8 mouse cellular contexts compared by ENCODE assay signal in the genomic region with DNA sequence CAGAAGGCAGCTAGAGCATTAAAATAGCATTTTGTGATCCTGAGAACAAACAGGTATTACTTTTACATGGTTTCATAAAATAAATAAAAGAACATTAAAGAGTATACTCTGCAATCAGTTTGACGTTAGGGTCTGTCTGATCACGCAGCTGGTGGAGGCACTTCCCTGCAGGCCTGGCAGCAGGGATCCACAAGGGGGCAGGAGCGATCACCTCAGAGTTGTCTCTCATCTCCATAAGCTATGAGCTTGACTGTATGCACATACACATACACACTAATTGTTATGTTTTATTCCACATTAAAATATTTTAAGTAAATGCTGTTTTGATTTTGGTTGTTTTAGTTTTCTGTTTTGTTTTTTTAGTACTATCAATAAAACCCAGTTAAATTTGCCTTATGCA. TPM values are rescaled to one million over a fixed set of nuclear protein-coding genes. Genes with fewer than 3 reads are reported as not detected.
A peak's percentile ranks its signal among the peaks of the same experiment; 100 is the strongest.
DNase-seq lines count a peak whose midpoint lies in the region; ATAC-seq and TF ChIP-seq lines count a peak whose summit lies in the region.

No protein-coding gene starts in this region.

- H3K9me3 ChIP-seq in lung, postnatal 0 days (ENCODE audit: low read length): no peaks in the 10 kb centered on the region

- H3K4me3 ChIP-seq in cerebellum, adult 2 months (replicated peaks; ENCODE audit: insufficient read depth, low read depth, low read length): no peak overlapping the region
- H3K4me3 ChIP-seq in lung, postnatal 0 days (ENCODE audit: low read depth, low read length): no peak overlapping the region
- H3K4me3 ChIP-seq in small intestine, adult 2 months (ENCODE audit: low read depth, low read length): no peak overlapping the region

- H3K4me2 ChIP-seq in lung, postnatal 0 days (replicated peaks; ENCODE audit: low read depth, low read length): no peak overlapping the region

- no peak overlapping the region for H3K27ac ChIP-seq in cerebellum, adult 2 months (ENCODE audit: insufficient read depth, low read length)
- H3K27ac ChIP-seq in lung, postnatal 0 days (ENCODE audit: low read length): no peak overlapping the region
- H3K27ac ChIP-seq in small intestine, adult 2 months (ENCODE audit: insufficient read depth, low read depth, low read length): no peak overlapping the region

- 31% methylated on average over 3 of the region's 3 CpGs for WGBS in cerebellum, adult 2 months
- 16% methylated on average over 3 of the region's 3 CpGs for WGBS in lung, postnatal 0 days
- 19% methylated on average over 3 of the region's 3 CpGs for WGBS in small intestine, adult 2 months

- peak; percentile 69 for TF ChIP-seq CTCF in cerebellum, adult 2 months (IDR thresholded peaks at IDR 0.05; ENCODE audit: borderline replicate concordance, insufficient read depth, low read depth, low read length)
- peak; percentile 85 for TF ChIP-seq CTCF in lung, postnatal 0 days (IDR thresholded peaks at IDR 0.05)
- peak; percentile 85; the same call in 1 of the 2 replicates for TF ChIP-seq CTCF in small intestine, adult 2 months (IDR thresholded peaks at IDR 0.05; ENCODE audit: extremely low read depth, insufficient read length, insufficient replicate concordance, low read depth, low read length)

- TF ChIP-seq POLR2A in cerebellum, adult 2 months (IDR thresholded peaks at IDR 0.05; ENCODE audit: borderline replicate concordance, insufficient read depth, low read length): no peak
- TF ChIP-seq POLR2A in small intestine, adult 2 months (IDR thresholded peaks at IDR 0.05; ENCODE audit: low read depth, low read length): no peak

- no peak overlapping the region for H3K9ac ChIP-seq in lung, postnatal 0 days (replicated peaks; ENCODE audit: low read depth)

- no peaks in the 10 kb centered on the region for H3K27me3 ChIP-seq in cerebellum, adult 2 months (ENCODE audit: control insufficient read depth, insufficient read depth, low read length)
- H3K27me3 ChIP-seq in lung, postnatal 0 days (replicated peaks; ENCODE audit: insufficient read depth, low read length): no peaks in the 10 kb centered on the region
- no peaks in the 10 kb centered on the region for H3K27me3 ChIP-seq in small intestine, adult 2 months (ENCODE audit: control insufficient read depth, insufficient read depth, low read length)

- ATAC-seq in erythroblast, adult 5-6 weeks (replicated peaks; ENCODE audit: low FRiP score, poor library complexity, severe bottlenecking): peak; percentile 96
- ATAC-seq in lung, postnatal 0 days: no peak

- peak; percentile 37 to 48 for DNase-seq in cerebellum, adult 2 months
- DNase-seq in cerebellum, adult 9-11 months: no peak
- DNase-seq in 3T3-L1 (ENCODE audit: low read depth, low spot score): peak; percentile 56
- DNase-seq in adrenal gland, postnatal 10 days: peak; percentile 78
- peak; percentile 18 to 75 for DNase-seq in kidney, adult 8-10 months
- peak; percentile 50 for DNase-seq in lung, postnatal 0 days (ENCODE audit: low spot score)

- H3K36me3 ChIP-seq in lung, postnatal 0 days (ENCODE audit: insufficient read depth, low read length): no peaks in the 10 kb centered on the region
- peaks cover 4% of the 10 kb centered on the region; the same call in 1 of the 2 replicates for H3K36me3 ChIP-seq in small intestine, adult 2 months (ENCODE audit: control insufficient read depth, insufficient read depth, low read length)

- TF ChIP-seq EP300 in lung, postnatal 0 days (IDR thresholded peaks at IDR 0.05): no peak

- no peaks in the 10 kb centered on the region for H3K4me1 ChIP-seq in cerebellum, adult 2 months (ENCODE audit: control insufficient read depth, insufficient read depth, low read length)
- no peaks in the 10 kb centered on the region for H3K4me1 ChIP-seq in lung, postnatal 0 days (ENCODE audit: insufficient read depth, low read depth, low read length)
- no peaks in the 10 kb centered on the region for H3K4me1 ChIP-seq in small intestine, adult 2 months (ENCODE audit: control insufficient read depth, insufficient read depth, insufficient read length, low read length)

RNA-seq across cellular contexts. Expression of a gene that starts 34.8 kb away (rescaled TPM):
- polyA plus RNA-seq in cerebellum, adult 2 months (2012; rRNA removed): 57.7 and 67.5 TPM in 2 replicates
- total RNA-seq in adrenal gland, postnatal 10 days (2021): 10 to 100 TPM; 31.3 to 34.1 TPM
- total RNA-seq in erythroblast, adult 5-6 weeks (2015; ENCODE audit: low replicate concordance): 82.3 and 161 TPM in 2 replicates
- 105 and 110 TPM in 2 replicates for total RNA-seq in erythroblast, adult 5-6 weeks (2017; ENCODE audit: low replicate concordance)
- 31.4 and 42.0 TPM in 2 replicates for polyA plus RNA-seq in lung, postnatal 0 days (2015; fragmentation: Nextera tagmentation; extraction: Ambion mirVana)
- 3.5 and 4.9 TPM in 2 replicates for polyA plus RNA-seq in small intestine, adult 2 months (2012; rRNA removed)
